ENCODE assay signal across 10 mouse cellular contexts in genomic region chr17:25879261-25879660, GRCm38 (mm10). TPM values are rescaled to one million over a fixed set of nuclear protein-coding genes. Genes with fewer than 3 reads are reported as not detected.
DNase-seq lines count a peak whose midpoint lies in the region; ATAC-seq and TF ChIP-seq lines count a peak whose summit lies in the region.
"Had no signal": no experiment of that assay in that cellular context is flagged by ENCODE, and none has a peak within 500 bp of the region (broad histone marks: within the 10 kb centered on the region; RNA-seq: fewer than 3 reads in every experiment).

No protein-coding gene starts in this region.

- H3K4me1 ChIP-seq in cerebellum, adult 2 months (ENCODE audit: control insufficient read depth, insufficient read depth, low read length): peaks cover 28% of the 10 kb centered on the region
- peaks cover 3% of the 10 kb centered on the region for H3K4me1 ChIP-seq in lung, adult 2 months (ENCODE audit: control insufficient read depth, insufficient read depth, low read length)
- peaks cover 6% of the 10 kb centered on the region; the same call in 1 of the 2 replicates for H3K4me1 ChIP-seq in lung, postnatal 0 days (ENCODE audit: insufficient read depth, low read depth, low read length)

- no peak overlapping the region for H3K4me2 ChIP-seq in lung, postnatal 0 days (replicated peaks; ENCODE audit: low read depth, low read length)
- H3K4me2 ChIP-seq: embryonic facial prominence, embryonic 15.5 days; neural tube, embryonic 12.5 days had no signal

- H3K27me3 ChIP-seq in cerebellum, adult 2 months (ENCODE audit: control insufficient read depth, insufficient read depth, low read length): no peaks in the 10 kb centered on the region
- H3K27me3 ChIP-seq in lung, postnatal 0 days (replicated peaks; ENCODE audit: insufficient read depth, low read length): no peaks in the 10 kb centered on the region
- H3K27me3 ChIP-seq: embryonic facial prominence, embryonic 15.5 days; neural tube, embryonic 12.5 days had no signal

- TF ChIP-seq CTCF in cerebellum, adult 2 months (IDR thresholded peaks at IDR 0.05; ENCODE audit: borderline replicate concordance, insufficient read depth, low read depth, low read length): peak; percentile 43; the same call in 1 of the 2 replicates
- peak; percentile 57 for TF ChIP-seq CTCF in lung, adult 2 months (IDR thresholded peaks at IDR 0.05; ENCODE audit: insufficient read depth, low read length)
- peak; percentile 66 for TF ChIP-seq CTCF in lung, postnatal 0 days (IDR thresholded peaks at IDR 0.05)

- no peaks in the 10 kb centered on the region for H3K9me3 ChIP-seq in lung, postnatal 0 days (ENCODE audit: low read length)
- H3K9me3 ChIP-seq: embryonic facial prominence, embryonic 15.5 days; neural tube, embryonic 12.5 days had no signal

- H3K36me3 ChIP-seq in lung, postnatal 0 days (ENCODE audit: insufficient read depth, low read length): peaks cover 9% of the 10 kb centered on the region; the same call in 1 of the 2 replicates

- intact Hi-C loops in gastrocnemius, postnatal 14 days (cut with DNase I; ENCODE audit: low total_unique reads): no loop called here

- ATAC-seq in cerebellum, adult (ENCODE audit: insufficient number of reproducible peaks, low FRiP score, low TSS enrichment): no peak
- no peak for ATAC-seq in lung, postnatal 0 days

- no peak for TF ChIP-seq EP300 in lung, postnatal 0 days (IDR thresholded peaks at IDR 0.05)

- no peak for TF ChIP-seq POLR2A in cerebellum, adult 2 months (IDR thresholded peaks at IDR 0.05; ENCODE audit: borderline replicate concordance, insufficient read depth, low read length)
- no peak for TF ChIP-seq POLR2A in lung, adult 2 months (IDR thresholded peaks at IDR 0.05; ENCODE audit: borderline replicate concordance, extremely low read depth, low read depth, low read length)

- H3K27ac ChIP-seq in cerebellum, adult 2 months (ENCODE audit: insufficient read depth, low read length): no peak overlapping the region
- H3K27ac ChIP-seq in lung, postnatal 0 days (ENCODE audit: low read length): no peak overlapping the region
- H3K27ac ChIP-seq: embryonic facial prominence, embryonic 15.5 days; neural tube, embryonic 12.5 days had no signal

- no peak overlapping the region for H3K4me3 ChIP-seq in cerebellum, adult 2 months (replicated peaks; ENCODE audit: insufficient read depth, low read depth, low read length)
- H3K4me3 ChIP-seq in lung, adult 2 months (replicated peaks; ENCODE audit: extremely low read depth, low read depth, low read length): no peak overlapping the region
- H3K4me3 ChIP-seq in lung, postnatal 0 days (ENCODE audit: low read depth, low read length): no peak overlapping the region
- H3K4me3 ChIP-seq: embryonic facial prominence, embryonic 15.5 days; neural tube, embryonic 12.5 days had no signal

- no peak overlapping the region for H3K9ac ChIP-seq in lung, postnatal 0 days (replicated peaks; ENCODE audit: low read depth)
- H3K9ac ChIP-seq: embryonic facial prominence, embryonic 15.5 days; neural tube, embryonic 12.5 days had no signal

- no peak for DNase-seq in cerebellum, adult 2 months
- DNase-seq in lung, adult 2 months: no peak
- no peak for DNase-seq in lung, postnatal 25 days (ENCODE audit: low spot score)
- peak; percentile 65 for DNase-seq in brain, adult 2 months (ENCODE audit: low read depth, low spot score)
- no peak for DNase-seq in lung, postnatal 0 days (ENCODE audit: low spot score)
- no peak for DNase-seq in yolk sac, embryonic 10.5 days (ENCODE audit: low spot score)
- no peak for DNase-seq in gastrocnemius, postnatal 14 days

- WGBS in cerebellum, adult 2 months: 42% methylated on average over 4 of the region's 4 CpGs
- 75% methylated on average over 4 of the region's 4 CpGs for WGBS in lung, adult 2 months
- 65% methylated on average over 4 of the region's 4 CpGs for WGBS in lung, postnatal 0 days

RNA-seq across cellular contexts. Expression of gene Wfikkn1, which starts 1.4 kb away (rescaled TPM):
- polyA plus RNA-seq in cerebellum, adult 2 months (2012; rRNA removed): 0.95 and 1.1 TPM in 2 replicates
- polyA plus RNA-seq in lung, adult 2 months (2012; rRNA removed): 1.0 and 1.4 TPM in 2 replicates
- polyA plus RNA-seq in lung, postnatal 0 days (2015; fragmentation: Nextera tagmentation; extraction: Ambion mirVana): 0.24 and 0.26 TPM in 2 replicates
- under 1 TPM; 0.49 to 0.55 TPM for total RNA-seq in gastrocnemius, postnatal 14 days (2021)

RNA-seq across cellular contexts. Expression of gene Mettl26, which starts 4.4 kb away (rescaled TPM):
- polyA plus RNA-seq in cerebellum, adult 2 months (2012; rRNA removed): 110 and 116 TPM in 2 replicates
- polyA plus RNA-seq in lung, adult 2 months (2012; rRNA removed): 78.1 and 103 TPM in 2 replicates
- 48.7 and 50.7 TPM in 2 replicates for polyA plus RNA-seq in lung, postnatal 0 days (2015; fragmentation: Nextera tagmentation; extraction: Ambion mirVana)
- total RNA-seq in gastrocnemius, postnatal 14 days (2021): 10 to 100 TPM; 26.1 to 27.7 TPM

RNA-seq across cellular contexts. Expression of gene Mcrip2, which starts 10.7 kb away (rescaled TPM):
- 31.9 and 34.1 TPM in 2 replicates for polyA plus RNA-seq in cerebellum, adult 2 months (2012; rRNA removed)
- polyA plus RNA-seq in lung, adult 2 months (2012; rRNA removed): 22.7 and 31.1 TPM in 2 replicates
- polyA plus RNA-seq in lung, postnatal 0 days (2015; fragmentation: Nextera tagmentation; extraction: Ambion mirVana): 16.5 and 19.5 TPM in 2 replicates
- total RNA-seq in gastrocnemius, postnatal 14 days (2021): 10 to 100 TPM; 52.3 to 73.3 TPM

RNA-seq across cellular contexts. Expression of gene Wdr90, which starts 18.0 kb away (rescaled TPM):
- 21.6 and 26.9 TPM in 2 replicates for polyA plus RNA-seq in cerebellum, adult 2 months (2012; rRNA removed)
- polyA plus RNA-seq in lung, adult 2 months (2012; rRNA removed): 35.7 and 40.3 TPM in 2 replicates
- 5.6 and 5.8 TPM in 2 replicates for polyA plus RNA-seq in lung, postnatal 0 days (2015; fragmentation: Nextera tagmentation; extraction: Ambion mirVana)
- 1 to 10 TPM; 1.6 to 2.0 TPM for total RNA-seq in gastrocnemius, postnatal 14 days (2021)

RNA-seq across cellular contexts. Expression of gene Rhot2, which starts 34.6 kb away (rescaled TPM):
- 105 and 121 TPM in 2 replicates for polyA plus RNA-seq in cerebellum, adult 2 months (2012; rRNA removed)
- 59.6 and 61.2 TPM in 2 replicates for polyA plus RNA-seq in lung, adult 2 months (2012; rRNA removed)
- polyA plus RNA-seq in lung, postnatal 0 days (2015; fragmentation: Nextera tagmentation; extraction: Ambion mirVana): 9.9 and 10.3 TPM in 2 replicates
- total RNA-seq in gastrocnemius, postnatal 14 days (2021): 10 to 100 TPM; 38.0 to 47.1 TPM
